Mouse (Mus musculus): ENCODE data around the gene Zfyve19.

Zfyve19 gene

GRCm38 (mm10) chr2:119254976-119255375, 46.6 kb downstream of the Zfyve19 start:
- DNase-seq = no peak

GRCm38 (mm10) chr2:119260518-119260917, 52.1 kb downstream of the Zfyve19 start:
- DNase-seq = no peak

- DNase-seq = no peak
Measured at GRCm38 (mm10) chr2:119261326-119261725, 52.9 kb downstream of the Zfyve19 start.

- DNase-seq = no peak
Measured at GRCm38 (mm10) chr2:119262978-119263377, 54.6 kb downstream of the Zfyve19 start.

GRCm38 (mm10) chr2:119263813-119264212, 55.4 kb downstream of the Zfyve19 start:
- no peak for DNase-seq
